Mouse (Mus musculus) CD4-positive, CD25-positive, alpha-beta regulatory T cell, adult 4 months (primary cell): ENCODE measurements around the gene Tnfsf13. TPM values are rescaled to one million over a fixed set of nuclear protein-coding genes. Genes with fewer than 3 reads are reported as not detected.
"Not testable (repeated sequence)": the region's sequence is repeated elsewhere in the genome, so short reads cannot be mapped to it uniquely, and the experiment has no call there.

Source experiments
- ATAC-seq: one replicate; pipeline ENCODE4 v1.8.0; 2017
- polyA plus RNA-seq, 2 experiments: library from polyadenylated mRNA; unstranded; fragments of 100-300 nt; shearing (Covaris generic); gene quantifications; one replicate each; pipeline ENCODE4 v1.2.1; 2017

Tnfsf13 gene
- polyA plus RNA-seq, 2 experiments from 2014 or later = not detected

- no peak for ATAC-seq
Observed at GRCm38 (mm10) chr11:69703814-69704612, 18.4 kb upstream of the Tnfsf13 start.

DNA sequence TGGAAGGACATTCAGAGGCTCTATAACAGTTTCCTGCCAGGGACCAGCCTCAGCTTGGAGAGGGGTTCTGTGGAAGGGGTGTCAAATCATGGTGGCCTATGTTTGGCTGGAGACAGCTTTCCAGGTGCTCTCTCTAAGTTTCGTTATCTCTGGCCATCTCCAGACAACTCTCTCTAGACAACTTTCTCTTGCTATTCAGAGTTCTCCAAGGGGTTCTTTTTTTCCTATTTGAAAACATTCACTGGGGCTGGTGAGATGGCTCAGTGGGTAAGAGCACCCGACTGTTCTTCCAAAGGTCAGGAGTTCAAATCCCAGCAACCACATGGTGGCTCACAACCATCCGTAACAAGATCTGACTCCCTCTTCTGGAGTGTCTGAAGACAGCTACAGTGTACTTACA lies 17.8 kb upstream of the Tnfsf13 start:
- ATAC-seq = not testable (repeated sequence)

DNA sequence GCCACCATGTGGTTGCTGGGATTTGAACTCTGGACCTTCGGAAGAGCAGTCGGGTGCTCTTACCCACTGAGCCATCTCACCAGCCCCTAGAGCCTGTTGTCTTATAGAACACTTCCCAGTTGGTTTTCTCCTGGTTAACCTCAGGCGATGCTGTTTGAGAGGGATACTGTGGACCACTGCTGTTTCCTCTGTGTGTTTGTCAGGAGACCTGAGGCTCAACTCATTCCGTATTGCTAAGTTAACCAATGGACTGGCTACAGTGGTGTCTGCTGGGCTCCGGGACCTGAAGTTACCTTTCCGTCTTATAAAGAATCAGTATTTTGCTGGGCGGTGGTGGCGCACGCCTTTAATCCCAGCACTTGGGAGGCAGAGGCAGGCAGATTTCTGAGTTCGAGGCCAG lies 17.3 kb upstream of the Tnfsf13 start:
- ATAC-seq = not testable (repeated sequence)

DNA sequence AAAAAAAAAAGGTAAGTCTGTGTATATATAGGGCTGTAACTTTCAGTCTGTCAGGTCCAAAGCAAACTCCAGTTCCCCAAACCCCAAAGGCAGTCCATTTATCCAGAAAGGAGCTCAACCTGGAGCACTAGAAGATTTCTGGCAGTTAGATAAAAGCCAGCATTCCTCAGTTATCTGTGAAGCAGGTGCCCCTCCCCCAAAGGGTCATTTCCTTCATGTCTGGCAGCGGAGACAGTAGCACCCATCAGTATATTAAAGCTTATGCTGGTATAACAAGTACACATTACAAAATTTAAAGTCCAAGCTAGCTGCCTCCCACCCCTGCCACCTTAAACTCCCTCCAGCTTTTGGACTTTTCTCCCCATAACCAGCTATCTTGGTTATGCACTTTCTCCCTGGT lies 14.0 kb upstream of the Tnfsf13 start:
- ATAC-seq = no peak

DNA sequence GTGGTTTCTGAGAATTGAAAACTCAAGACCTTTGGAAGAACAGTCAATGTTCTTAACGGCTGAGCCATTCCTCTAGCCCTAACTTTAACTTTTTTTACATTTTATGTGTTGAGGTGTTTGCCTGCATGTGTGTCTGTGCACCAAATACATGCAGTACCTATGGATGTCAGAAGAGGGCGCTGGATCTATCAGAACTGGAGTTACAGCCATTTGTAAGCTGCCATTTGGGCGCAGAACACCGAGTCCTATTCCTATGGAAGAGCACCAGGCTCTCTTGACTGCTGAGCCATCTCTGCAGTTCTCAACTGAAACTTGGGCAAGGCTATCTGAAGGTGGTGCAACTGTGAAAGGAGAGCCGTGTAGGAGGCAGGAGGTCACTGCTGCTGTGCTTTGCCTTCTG lies 13.0 kb upstream of the Tnfsf13 start:
- ATAC-seq = no peak

DNA sequence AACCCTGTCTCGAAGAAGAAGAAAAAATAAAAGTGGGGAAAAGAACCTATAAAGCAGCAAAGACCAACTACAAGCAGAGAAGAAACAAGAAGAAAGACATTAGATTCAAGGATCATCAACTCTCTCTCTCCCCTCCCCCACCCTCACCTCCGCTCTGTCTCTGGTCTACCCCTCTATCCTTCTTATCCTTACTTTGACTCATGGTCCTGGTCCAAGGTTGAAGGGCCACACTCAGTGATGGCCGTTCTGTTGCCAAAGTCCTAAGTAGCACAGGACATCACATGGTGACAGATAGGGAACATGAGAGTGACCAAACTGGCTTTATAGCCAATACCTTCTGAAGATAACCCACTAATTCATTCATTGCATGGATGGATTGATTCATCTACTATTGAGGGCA lies 11.8 kb upstream of the Tnfsf13 start:
- no peak for ATAC-seq

DNA sequence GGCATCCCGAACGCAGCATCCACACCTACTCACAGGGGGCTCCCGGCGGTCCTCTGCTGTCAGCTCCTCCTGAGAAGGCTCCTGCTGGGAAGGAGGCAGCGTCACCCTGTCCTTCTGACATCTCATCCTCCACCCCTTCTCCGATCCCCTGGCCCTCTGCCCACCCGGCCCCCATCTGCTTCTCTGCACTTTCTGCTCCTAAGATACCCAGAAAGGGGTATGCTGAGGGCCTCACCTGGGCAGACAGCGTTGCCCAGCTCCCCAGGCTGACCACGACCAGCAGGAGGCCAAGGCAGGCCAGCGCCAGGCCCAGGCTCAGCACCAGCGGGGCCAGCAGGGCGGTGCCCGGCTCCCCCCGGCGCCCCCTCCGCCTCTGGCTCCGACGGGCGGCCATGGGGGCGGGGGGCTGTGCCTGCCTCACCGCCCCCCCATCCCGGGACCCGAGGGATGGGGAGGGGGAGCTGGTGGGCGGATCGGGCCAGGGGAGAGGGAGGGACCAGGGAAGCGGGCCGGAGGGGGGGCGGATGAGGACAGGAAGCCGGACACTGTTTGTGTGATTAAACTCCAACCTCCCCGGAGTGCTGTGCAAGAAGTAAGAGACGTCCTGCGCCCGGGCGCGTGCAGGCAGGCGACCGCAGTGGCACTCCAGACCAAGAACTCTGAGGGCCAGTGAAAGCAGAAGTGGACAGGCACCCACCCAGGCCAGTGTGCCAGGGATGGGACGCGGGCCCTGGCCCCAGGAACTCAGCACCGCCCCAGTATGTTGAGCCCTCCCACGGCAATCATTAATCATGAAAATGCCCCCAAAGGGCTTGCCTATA lies 10.0 kb upstream of the Tnfsf13 start, which contains the start of the genes Tnfsf12 and Tnfsfm13:
Gene Tnfsf12 (minus strand): TSS at position 489 of the 821 bp plus-strand sequence.
Gene Tnfsfm13 (minus strand): TSS at position 738 of the 821 bp plus-strand sequence.
- ATAC-seq = no peak

GRCm38 (mm10) chr11:69695046-69695360 lies 9.4 kb upstream of the Tnfsf13 start:
- ATAC-seq = no peak

DNA sequence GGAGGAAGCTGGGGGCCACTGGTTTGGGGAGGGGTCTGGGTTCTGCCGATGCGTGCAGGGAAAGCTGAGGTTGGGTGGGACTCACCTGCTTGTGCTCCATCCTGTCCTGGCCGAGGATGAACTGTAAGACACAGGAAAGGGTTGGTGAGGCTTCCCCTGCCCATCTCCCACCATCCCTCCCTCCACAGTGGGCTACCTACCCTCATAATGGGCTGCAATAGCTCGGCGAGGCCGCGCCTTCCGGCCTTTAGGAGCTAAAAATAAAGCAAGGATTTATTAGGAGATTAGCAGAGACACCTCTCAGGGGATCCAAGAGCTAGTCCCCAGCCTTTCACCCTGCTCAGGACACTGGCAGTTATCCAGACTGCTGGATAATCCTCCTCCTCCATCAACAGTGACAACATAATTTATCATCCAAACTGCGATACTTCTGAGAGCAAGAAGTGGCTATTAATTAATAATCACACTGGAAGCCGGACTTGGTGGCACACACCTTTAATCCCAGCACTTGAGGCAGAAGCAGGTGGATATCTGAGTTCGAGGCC lies 7.9 kb upstream of the Tnfsf13 start:
- ATAC-seq = no peak

DNA sequence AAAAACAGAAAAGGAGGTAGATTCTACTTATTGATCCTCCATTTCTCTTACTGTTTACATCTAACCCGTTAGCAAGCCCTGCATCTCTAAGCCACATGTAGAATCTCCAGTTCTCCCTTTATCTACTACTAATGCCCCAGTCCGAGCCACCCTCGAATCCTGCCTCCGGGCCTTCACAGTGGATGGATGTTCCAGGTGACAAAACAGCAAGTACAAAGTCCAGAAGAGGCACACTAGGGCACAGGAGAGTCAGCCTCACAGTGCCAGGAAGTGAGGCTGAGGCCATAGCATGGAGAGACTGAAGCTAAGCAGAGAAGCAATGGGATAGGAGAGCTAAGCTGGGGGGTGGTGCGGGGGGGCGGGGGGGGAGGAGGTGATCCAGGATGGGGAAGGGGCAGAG lies 7.3 kb upstream of the Tnfsf13 start:
- ATAC-seq = no peak

GRCm38 (mm10) chr11:69692196-69692811 lies 6.7 kb upstream of the Tnfsf13 start:
- no peak for ATAC-seq

- ATAC-seq = no peak
Observed at GRCm38 (mm10) chr11:69689891-69690290, 4.3 kb upstream of the Tnfsf13 start.

DNA sequence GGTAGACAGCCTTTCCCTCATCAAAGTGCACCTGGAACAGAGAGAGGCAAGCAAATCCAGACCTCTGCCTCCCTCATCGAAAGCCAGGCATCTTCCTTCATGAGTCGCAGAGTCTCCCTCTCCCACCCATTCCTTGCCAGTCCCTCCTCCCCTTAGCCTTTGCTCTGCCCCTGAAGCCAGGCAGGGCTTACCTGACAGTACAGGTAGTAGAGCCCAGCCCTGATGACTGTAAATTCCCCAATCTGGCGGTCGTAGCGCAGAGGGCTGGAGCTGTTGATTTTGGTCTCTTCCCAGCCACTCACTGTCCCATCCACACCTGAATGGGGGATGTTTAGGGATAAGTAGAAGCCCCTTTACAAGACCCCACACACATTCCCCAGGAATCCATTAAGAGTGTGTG lies 1.5 kb upstream of the Tnfsf13 start:
- ATAC-seq = no peak

GRCm38 (mm10) chr11:69686377-69686776 lies 793 bp upstream of the Tnfsf13 start:
- ATAC-seq = no peak

- no peak for ATAC-seq
Observed at GRCm38 (mm10) chr11:69684936-69685335, 648 bp downstream of the Tnfsf13 start.

DNA sequence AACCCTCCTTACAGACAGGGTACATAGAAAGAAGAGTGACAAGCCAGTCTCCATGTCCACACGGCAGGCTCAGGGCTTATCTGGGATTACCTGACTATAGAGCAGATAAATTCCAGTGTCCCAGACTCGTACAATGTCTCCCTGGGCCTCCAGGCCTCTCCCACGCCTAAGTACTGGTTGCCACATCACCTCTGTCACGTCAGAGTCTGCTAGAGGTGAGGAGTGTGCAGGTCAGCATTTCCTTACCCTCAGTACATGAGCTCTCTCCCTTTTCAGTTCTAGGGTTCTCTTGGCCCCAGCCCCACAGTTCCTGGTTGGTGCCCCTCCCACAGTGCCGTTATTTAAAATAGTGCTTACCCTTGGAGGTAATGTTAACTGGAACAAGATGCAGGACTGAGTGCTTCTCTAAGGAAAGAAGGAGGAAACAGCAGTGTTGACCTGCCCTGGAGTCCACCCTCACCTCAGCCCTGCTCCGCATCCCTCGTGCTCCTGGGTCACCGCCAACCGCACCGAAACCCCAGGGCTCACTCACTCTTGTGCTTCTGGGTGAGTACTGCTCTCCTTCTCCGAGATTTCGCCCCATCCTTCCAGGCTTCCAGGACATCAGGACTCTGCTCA lies 1.3 kb downstream of the Tnfsf13 start:
- no peak for ATAC-seq

GRCm38 (mm10) chr11:69683576-69683975 lies 2.0 kb downstream of the Tnfsf13 start:
- ATAC-seq = no peak

GRCm38 (mm10) chr11:69682840-69683533 lies 2.6 kb downstream of the Tnfsf13 start:
- ATAC-seq = peak; percentile 45

GRCm38 (mm10) chr11:69682209-69682839 lies 3.3 kb downstream of the Tnfsf13 start:
- peak; percentile 7 for ATAC-seq

DNA sequence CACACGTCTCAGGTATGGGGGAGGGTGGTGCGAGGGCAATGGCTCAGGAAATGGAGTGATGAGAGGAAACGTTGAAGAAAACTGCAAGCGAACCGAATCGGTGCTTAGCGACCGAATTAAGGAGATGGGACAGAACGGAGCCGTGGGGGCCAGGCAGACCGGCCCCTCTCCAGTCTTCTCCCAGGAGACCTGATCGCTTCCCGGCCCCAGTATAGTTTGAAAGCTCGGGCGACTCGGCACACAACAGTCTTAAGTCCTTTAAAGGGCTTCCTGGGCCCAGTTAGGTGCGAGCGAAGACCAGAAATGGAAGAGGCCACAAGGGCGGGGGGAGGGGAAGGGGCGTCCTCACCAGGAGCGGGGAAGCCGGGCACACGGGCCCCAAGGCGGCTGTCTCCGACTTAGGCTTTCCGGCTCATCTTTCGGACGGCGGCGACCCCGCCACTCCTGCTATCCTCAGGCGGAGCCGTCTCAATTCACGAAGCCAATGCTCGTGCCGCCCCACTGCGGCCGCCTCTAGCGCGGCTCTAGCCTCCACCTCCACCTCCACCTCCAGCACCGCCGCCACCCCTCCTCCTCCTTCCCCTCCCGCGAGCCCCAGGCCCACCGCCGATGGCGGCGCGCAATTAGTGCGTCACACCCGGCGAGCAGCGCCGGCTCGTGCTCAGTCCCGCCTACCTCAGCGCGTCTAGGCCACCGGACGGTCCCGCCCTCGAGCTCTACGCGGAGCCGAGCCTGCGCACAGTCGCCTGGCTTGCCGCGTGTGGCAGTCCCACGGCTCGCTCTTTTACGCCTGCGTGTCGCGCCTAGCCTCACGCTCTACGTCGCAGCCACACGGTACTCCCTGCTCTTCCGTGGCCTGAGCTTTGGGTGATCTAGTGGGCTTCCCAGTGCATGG lies 4.0 kb downstream of the Tnfsf13 start, which contains the start of gene Senp3:
Gene Senp3 (minus strand): TSS at position 771 of the 895 bp plus-strand sequence.
- ATAC-seq = peak; percentile 96
